In genomic region chr11:69884663-69885062, GRCm38 (mm10) we compare ENCODE assay signal across 14 mouse cellular contexts. TPM values are rescaled to one million over a fixed set of nuclear protein-coding genes. Genes with fewer than 3 reads are reported as not detected.
A peak's percentile ranks its signal among the peaks of the same experiment; 100 is the strongest.
DNase-seq lines count a peak whose midpoint lies in the region; ATAC-seq and TF ChIP-seq lines count a peak whose summit lies in the region.
"Had no signal": no experiment of that assay in that cellular context is flagged by ENCODE, and none has a peak within 500 bp of the region (broad histone marks: within the 10 kb centered on the region; RNA-seq: fewer than 3 reads in every experiment).

No protein-coding gene starts in this region.

- peak overlapping the region; percentile 13; the same call in 1 of the 2 replicates for H3K4me2 ChIP-seq in heart, embryonic 15.5 days
- peak overlapping the region; percentile 30; the same call in 1 of the 2 replicates for H3K4me2 ChIP-seq in kidney, postnatal 0 days (ENCODE audit: low read length)
- H3K4me2 ChIP-seq: midbrain, embryonic 12.5 days had no signal

- TF ChIP-seq CTCF in kidney, postnatal 0 days (IDR thresholded peaks at IDR 0.05; ENCODE audit: low read depth) = no peak

- no peak for DNase-seq in heart, adult 11 months
- DNase-seq in kidney, postnatal 0 days (ENCODE audit: low spot score) = no peak
- no peak for DNase-seq in kidney, adult 8-10 months
- DNase-seq in embryonic facial prominence, embryonic 10.5 days (ENCODE audit: low spot score) = no peak
- DNase-seq in kidney, postnatal 25 days = peak; percentile 26 to 62
- DNase-seq in neural tube, embryonic 10.5 days (ENCODE audit: extremely low spot score, low spot score) = no peak
- DNase-seq in thymus, postnatal 10 days (ENCODE audit: low spot score in 2 of 2) = no peak
- DNase-seq: adrenal gland, postnatal 25 days; cerebellum, postnatal 10 days had no signal

- H3K36me3 ChIP-seq in heart, embryonic 15.5 days = no peaks in the 10 kb centered on the region
- H3K36me3 ChIP-seq in kidney, postnatal 0 days (ENCODE audit: insufficient read depth, low read length) = no peaks in the 10 kb centered on the region
- H3K36me3 ChIP-seq in embryonic facial prominence, embryonic 10.5 days (replicated peaks) = no peaks in the 10 kb centered on the region
- H3K36me3 ChIP-seq: midbrain, embryonic 12.5 days had no signal

- no peaks in the 10 kb centered on the region; the same call in 1 of the 2 replicates for H3K27me3 ChIP-seq in heart, embryonic 15.5 days
- H3K27me3 ChIP-seq in kidney, postnatal 0 days (ENCODE audit: insufficient read depth, low read length) = no peaks in the 10 kb centered on the region
- H3K27me3 ChIP-seq in embryonic facial prominence, embryonic 10.5 days (replicated peaks; ENCODE audit: low read depth, poor library complexity, severe bottlenecking) = peaks cover 15% of the 10 kb centered on the region

- H3K27ac ChIP-seq in heart, embryonic 15.5 days = peak overlapping the region; percentile 40
- H3K27ac ChIP-seq in kidney, postnatal 0 days = peak overlapping the region; percentile 2; the same call in 1 of the 2 replicates
- H3K27ac ChIP-seq in embryonic facial prominence, embryonic 10.5 days (replicated peaks) = peak overlapping the region; percentile 32; the same call in 1 of the 2 replicates
- H3K27ac ChIP-seq: midbrain, embryonic 12.5 days had no signal

- no peaks in the 10 kb centered on the region for H3K9me3 ChIP-seq in heart, embryonic 15.5 days (replicated peaks)
- no peaks in the 10 kb centered on the region for H3K9me3 ChIP-seq in kidney, postnatal 0 days (replicated peaks; ENCODE audit: low read length)
- H3K9me3 ChIP-seq in embryonic facial prominence, embryonic 10.5 days = no peaks in the 10 kb centered on the region
- H3K9me3 ChIP-seq: midbrain, embryonic 12.5 days had no signal

- no peak overlapping the region for H3K9ac ChIP-seq in heart, embryonic 15.5 days
- H3K9ac ChIP-seq in kidney, postnatal 0 days (ENCODE audit: low read depth, low read length) = no peak overlapping the region
- H3K9ac ChIP-seq: midbrain, embryonic 12.5 days had no signal

- no peak overlapping the region for H3K4me3 ChIP-seq in heart, embryonic 15.5 days
- no peak overlapping the region for H3K4me3 ChIP-seq in kidney, postnatal 0 days (replicated peaks; ENCODE audit: low read depth, low read length)
- H3K4me3 ChIP-seq in embryonic facial prominence, embryonic 10.5 days = no peak overlapping the region
- H3K4me3 ChIP-seq: midbrain, embryonic 12.5 days had no signal

- no peak for ATAC-seq in heart, embryonic 15.5 days (replicated peaks; ENCODE audit: insufficient number of reproducible peaks, insufficient read depth, low FRiP score, low read depth)
- no peak for ATAC-seq in kidney, postnatal 0 days (replicated peaks; ENCODE audit: low FRiP score, low read depth)

- WGBS in heart, embryonic 15.5 days = 70% methylated on average over 8 of the region's 8 CpGs
- WGBS in kidney, postnatal 0 days = 66% methylated on average over 8 of the region's 8 CpGs
- 85% methylated on average over 8 of the region's 8 CpGs for WGBS in embryonic facial prominence, embryonic 10.5 days

- peaks cover 30% of the 10 kb centered on the region for H3K4me1 ChIP-seq in heart, embryonic 15.5 days (replicated peaks)
- H3K4me1 ChIP-seq in kidney, postnatal 0 days (replicated peaks; ENCODE audit: insufficient read depth, low read length) = peaks cover 11% of the 10 kb centered on the region; the same call in 1 of the 2 replicates
- H3K4me1 ChIP-seq in embryonic facial prominence, embryonic 10.5 days = peaks cover 31% of the 10 kb centered on the region

RNA-seq across cellular contexts. Expression of gene Kctd11, which starts 3.5 kb away (rescaled TPM):
- polyA plus RNA-seq in heart, embryonic 15.5 days (2015; fragmentation: Nextera tagmentation; extraction: Ambion mirVana) = 3.3 and 5.7 TPM in 2 replicates
- 7.7 and 7.8 TPM in 2 replicates for polyA plus RNA-seq in kidney, postnatal 0 days (2015; fragmentation: Nextera tagmentation; extraction: Ambion mirVana)
- 6.8 and 7.0 TPM in 2 replicates for polyA plus RNA-seq in embryonic facial prominence, embryonic 10.5 days (2016; fragmentation: Nextera tagmentation; extraction: Ambion mirVana)

RNA-seq across cellular contexts. Expression of gene Tmem95, which starts 6.8 kb away (rescaled TPM):
- polyA plus RNA-seq in heart, embryonic 15.5 days (2015; fragmentation: Nextera tagmentation; extraction: Ambion mirVana) = not detected in 2 replicates
- not detected in 2 replicates for polyA plus RNA-seq in kidney, postnatal 0 days (2015; fragmentation: Nextera tagmentation; extraction: Ambion mirVana)
- 0.31 TPM in 1 of 2 replicates, not detected in the other for polyA plus RNA-seq in embryonic facial prominence, embryonic 10.5 days (2016; fragmentation: Nextera tagmentation; extraction: Ambion mirVana)
- polyA plus RNA-seq: frontal cortex, adult 2 months; midbrain, embryonic 12.5 days; neural tube, embryonic 11.5 days; small intestine, adult 2 months had no signal

RNA-seq across cellular contexts. Expression of gene Acap1, which starts 10.7 kb away (rescaled TPM):
- 4.5 and 14.8 TPM in 2 replicates for polyA plus RNA-seq in heart, embryonic 15.5 days (2015; fragmentation: Nextera tagmentation; extraction: Ambion mirVana)
- 0.33 and 0.48 TPM in 2 replicates for polyA plus RNA-seq in kidney, postnatal 0 days (2015; fragmentation: Nextera tagmentation; extraction: Ambion mirVana)
- polyA plus RNA-seq in embryonic facial prominence, embryonic 10.5 days (2016; fragmentation: Nextera tagmentation; extraction: Ambion mirVana) = 1.3 and 1.5 TPM in 2 replicates

RNA-seq across cellular contexts. Expression of gene 2810408A11Rik, which starts 16.1 kb away (rescaled TPM):
- 3.7 and 5.8 TPM in 2 replicates for polyA plus RNA-seq in heart, embryonic 15.5 days (2015; fragmentation: Nextera tagmentation; extraction: Ambion mirVana)
- polyA plus RNA-seq in kidney, postnatal 0 days (2015; fragmentation: Nextera tagmentation; extraction: Ambion mirVana) = 12.5 and 13.0 TPM in 2 replicates
- polyA plus RNA-seq in embryonic facial prominence, embryonic 10.5 days (2016; fragmentation: Nextera tagmentation; extraction: Ambion mirVana) = 14.7 and 14.8 TPM in 2 replicates

RNA-seq across cellular contexts. Expression of gene Neurl4, which starts 16.2 kb away (rescaled TPM):
- 5.2 and 7.0 TPM in 2 replicates for polyA plus RNA-seq in heart, embryonic 15.5 days (2015; fragmentation: Nextera tagmentation; extraction: Ambion mirVana)
- polyA plus RNA-seq in kidney, postnatal 0 days (2015; fragmentation: Nextera tagmentation; extraction: Ambion mirVana) = 9.7 and 12.7 TPM in 2 replicates
- 10.9 and 11.1 TPM in 2 replicates for polyA plus RNA-seq in embryonic facial prominence, embryonic 10.5 days (2016; fragmentation: Nextera tagmentation; extraction: Ambion mirVana)

Comparison
In these comparisons a context has a peak if more than half of its experiments do, and no peak if none do; other contexts are left out.
1. DNase-seq: peak in kidney, postnatal 25 days (2 of 2); none in heart, adult 11 months (single experiment), kidney, postnatal 0 days (single experiment), kidney, adult 8-10 months (0 of 2), embryonic facial prominence, embryonic 10.5 days (single experiment), neural tube, embryonic 10.5 days (single experiment) and thymus, postnatal 10 days (0 of 2).
2. Peak in every context shown above with its lines, with median percentiles within 50 percentile points of each other: H3K27ac ChIP-seq.